Mouse (Mus musculus) macrophage (primary cell): ENCODE results near the gene Hoxb8. TPM values are rescaled to one million over a fixed set of nuclear protein-coding genes. Genes with fewer than 3 reads are reported as not detected.

ENCODE experiments used
- H3K27ac ChIP-seq: fragments of 350-480 bp; formaldehyde crosslinking; 2 replicates; pipeline ENCODE4 v1.9.0; 2021
- H3K36me3 ChIP-seq: fragments of 350-480 bp; formaldehyde crosslinking; 2 replicates; pipeline ENCODE4 v1.9.0; 2021; ENCODE audit errors: inconsistent target
- H3K4me3 ChIP-seq: fragments of 350-480 bp; formaldehyde crosslinking; 2 replicates; pipeline ENCODE4 v1.9.0; 2021; ENCODE audit errors: inconsistent target
- H3K79me2 ChIP-seq: fragments of 350-480 bp; formaldehyde crosslinking; 2 replicates; pipeline ENCODE4 v1.9.0; 2021; ENCODE audit errors: inconsistent target
- WGBS: methylation state at CpG from one replicate; pipeline ENCODE4 v1.1.7; 2026; ENCODE audit warnings: inconsistent platforms; ENCODE audit not compliant: missing documents; 5-methylcytosine and 5-hydroxymethylcytosine counted together
- polyA plus RNA-seq: library from polyadenylated mRNA; stranded (reverse); fragments of 250-400 nt; gene quantifications from 3 replicates; pipeline ENCODE4 v1.2.4, GENCODE M21; 2018; ENCODE audit warnings: inconsistent platforms

The Hoxb8 gene
- polyA plus RNA-seq, 1 experiment from 2014 or later: not detected

GRCm38 (mm10) chr11:96308763-96309162 lies 27.1 kb downstream of the Hoxb8 start:
- Histone ChIP-seq H3K79me2 (no peaks in the 10 kb centered on the region), H3K4me3 (no peak overlapping the region), H3K36me3 (no peaks in the 10 kb centered on the region), H3K27ac (no peak overlapping the region)
- 73% methylated on average over 4 of the region's 4 CpGs for WGBS

- no peak overlapping the region for H3K27ac ChIP-seq
- no peaks in the 10 kb centered on the region for H3K79me2 ChIP-seq
- H3K4me3 ChIP-seq: no peak overlapping the region
- no peaks in the 10 kb centered on the region for H3K36me3 ChIP-seq
- WGBS: 41% methylated on average over 4 of the region's 4 CpGs
Observed at GRCm38 (mm10) chr11:96309288-96309687, 27.6 kb downstream of the Hoxb8 start.

- no peak overlapping the region for H3K27ac ChIP-seq
- 40% methylated on average over 20 of the region's 20 CpGs for WGBS
- no peaks in the 10 kb centered on the region for H3K36me3 ChIP-seq
- no peaks in the 10 kb centered on the region; the same call in 1 of the 2 replicates for H3K79me2 ChIP-seq
- H3K4me3 ChIP-seq: no peak overlapping the region
Observed at GRCm38 (mm10) chr11:96310183-96310938, 28.7 kb downstream of the Hoxb8 start.

GRCm38 (mm10) chr11:96311097-96311496 lies 29.4 kb downstream of the Hoxb8 start:
- H3K27ac ChIP-seq: no peak overlapping the region

GRCm38 (mm10) chr11:96311520-96312417 lies 30.1 kb downstream of the Hoxb8 start:
- Histone ChIP-seq H3K27ac (no peak overlapping the region), H3K79me2 (peaks cover 8% of the 10 kb centered on the region; the same call in 1 of the 2 replicates), H3K36me3 (no peaks in the 10 kb centered on the region), H3K4me3 (peak overlapping the region; percentile 27)
- 11% methylated on average over 30 of the region's 31 CpGs for WGBS

More at GRCm38 (mm10) chr11:96311097-96311496, 29.4 kb downstream of the Hoxb8 start:
- H3K79me2 ChIP-seq: peaks cover 1% of the 10 kb centered on the region; the same call in 1 of the 2 replicates
- H3K4me3 ChIP-seq: peak overlapping the region; percentile 27
- H3K36me3 ChIP-seq: no peaks in the 10 kb centered on the region
- 14% methylated on average over 6 of the region's 6 CpGs for WGBS

- WGBS: 93% methylated on average over 2 of the region's 2 CpGs
- Histone ChIP-seq H3K79me2 (peaks cover 13% of the 10 kb centered on the region; the same call in 1 of the 2 replicates), H3K4me3 (no peak overlapping the region), H3K27ac (no peak overlapping the region), H3K36me3 (no peaks in the 10 kb centered on the region)
Observed at GRCm38 (mm10) chr11:96313134-96313533, 31.4 kb downstream of the Hoxb8 start.

- WGBS: 57% methylated on average over 12 of the region's 12 CpGs
- H3K4me3 ChIP-seq: no peak overlapping the region
- H3K79me2 ChIP-seq: peaks cover 14% of the 10 kb centered on the region; the same call in 1 of the 2 replicates
- H3K36me3 ChIP-seq: no peaks in the 10 kb centered on the region
- no peak overlapping the region for H3K27ac ChIP-seq
Observed at GRCm38 (mm10) chr11:96313806-96314428, 32.2 kb downstream of the Hoxb8 start.

- Histone ChIP-seq H3K79me2 (peaks cover 14% of the 10 kb centered on the region; the same call in 1 of the 2 replicates), H3K36me3 (no peaks in the 10 kb centered on the region), H3K4me3 (peak overlapping the region; percentile 34), H3K27ac (no peak overlapping the region)
- 9% methylated on average over 33 of the region's 34 CpGs for WGBS
Observed at GRCm38 (mm10) chr11:96314671-96315343, 33.1 kb downstream of the Hoxb8 start.

GRCm38 (mm10) chr11:96315344-96315681 lies 33.6 kb downstream of the Hoxb8 start:
- Histone ChIP-seq H3K4me3 (peak overlapping the region; percentile 34), H3K27ac (no peak overlapping the region), H3K36me3 (no peaks in the 10 kb centered on the region), H3K79me2 (peaks cover 14% of the 10 kb centered on the region; the same call in 1 of the 2 replicates)
- 46% methylated on average over 5 of the region's 5 CpGs for WGBS

- 82% methylated on average over 18 of the region's 18 CpGs for WGBS
Observed at GRCm38 (mm10) chr11:96316696-96317607, 35.2 kb downstream of the Hoxb8 start.

GRCm38 (mm10) chr11:96317608-96318367 lies 36.1 kb downstream of the Hoxb8 start, which contains the start of gene Hoxb4:
TSS of gene Hoxb4 (plus strand) at chr11:96318267.
- H3K27ac ChIP-seq: peak within 1 kb of the TSS; percentile 69
- peaks cover 14% of the 10 kb centered on the region; the same call in 1 of the 2 replicates for H3K79me2 ChIP-seq
- WGBS: 31% methylated on average over 28 of the region's 28 CpGs
- H3K4me3 ChIP-seq: peak within 1 kb of the TSS; percentile 81
- no peaks in the 10 kb centered on the region for H3K36me3 ChIP-seq

More at GRCm38 (mm10) chr11:96316696-96317607, 35.2 kb downstream of the Hoxb8 start:
- Histone ChIP-seq H3K79me2 (peaks cover 14% of the 10 kb centered on the region; the same call in 1 of the 2 replicates), H3K36me3 (no peaks in the 10 kb centered on the region), H3K4me3 (no peak overlapping the region), H3K27ac (no peak overlapping the region)

- no peaks in the 10 kb centered on the region for H3K36me3 ChIP-seq
- H3K79me2 ChIP-seq: peaks cover 14% of the 10 kb centered on the region; the same call in 1 of the 2 replicates
- H3K4me3 ChIP-seq: peak overlapping the region; percentile 81
- H3K27ac ChIP-seq: peak overlapping the region; percentile 69
- WGBS: under 1% methylated on average over 30 of the region's 45 CpGs
Observed at GRCm38 (mm10) chr11:96318368-96319070, 36.8 kb downstream of the Hoxb8 start.
